Mouse (Mus musculus) hindbrain, embryonic 16.5 days (tissue): ENCODE data around the gene Mrps10. TPM values are rescaled to one million over a fixed set of nuclear protein-coding genes. Genes with fewer than 3 reads are reported as not detected.
"Not testable (repeated sequence)": the region's sequence is repeated elsewhere in the genome, so short reads cannot be mapped to it uniquely, and the experiment has no call there.

Experiments
- ATAC-seq: fragments of 200-750 bp; cut with Nextera tagmentation; 2 replicates; pipeline ENCODE4 v1.8.0; 2017; ENCODE audit warnings: moderate TSS enrichment, moderate library complexity
- H3K27ac ChIP-seq: fragments of 300-500 bp; sonication (generic); 2 replicates; pipeline ENCODE4 v1.5.1; 2014; ENCODE audit warnings: low read depth, mild to moderate bottlenecking, control low read depth, low read length, moderate library complexity
- H3K27me3 ChIP-seq: fragments of 300-500 bp; sonication (generic); replicated peaks from 2 replicates; pipeline ENCODE4 v1.6.1; 2014; ENCODE audit warnings: low read length; ENCODE audit not compliant: control insufficient read depth, insufficient read depth
- H3K36me3 ChIP-seq: fragments of 300-500 bp; sonication (generic); 2 replicates; pipeline ENCODE4 v1.6.1; 2014; ENCODE audit warnings: mild to moderate bottlenecking, low read length, moderate library complexity, mixed read lengths; ENCODE audit not compliant: control insufficient read depth, insufficient read depth
- H3K4me1 ChIP-seq: fragments of 300-500 bp; sonication (generic); 2 replicates; pipeline ENCODE4 v1.6.1; 2014; ENCODE audit warnings: low read depth, low read length; ENCODE audit not compliant: control insufficient read depth, insufficient read depth
- H3K4me2 ChIP-seq: fragments of 300-500 bp; sonication (generic); 2 replicates; pipeline ENCODE4 v1.6.1; 2014; ENCODE audit warnings: mild to moderate bottlenecking, low read length, control low read depth, moderate library complexity
- H3K4me3 ChIP-seq: fragments of 300-500 bp; sonication (generic); 2 replicates; pipeline ENCODE4 v1.5.1; 2014; ENCODE audit warnings: mild to moderate bottlenecking, low read length, control low read depth, moderate library complexity
- H3K9ac ChIP-seq: fragments of 300-500 bp; sonication (generic); 2 replicates; pipeline ENCODE4 v1.6.1; 2014; ENCODE audit warnings: low read depth, mild to moderate bottlenecking, control low read depth, low read length, moderate library complexity
- H3K9me3 ChIP-seq: fragments of 300-500 bp; sonication (generic); 2 replicates; pipeline ENCODE4 v1.6.1; 2014; ENCODE audit warnings: mild to moderate bottlenecking, low read length, moderate library complexity; ENCODE audit not compliant: control insufficient read depth
- WGBS: fragments of 180-500 bp; shearing (Covaris S2); extraction: QIAGEN DNeasy Blood & Tissue Kit; methylation state at CpG from one replicate; pipeline ENCODE4 v1.1.7; 2014; 5-methylcytosine and 5-hydroxymethylcytosine counted together
- polyA plus RNA-seq: library from polyadenylated mRNA; unstranded; fragments of >200 nt; fragmentation: Nextera tagmentation; extraction: Ambion mirVana; gene quantifications from 2 replicates; pipeline ENCODE4 v1.2.1, GENCODE M21; 2015

The Mrps10 gene
- polyA plus RNA-seq, 1 experiment from 2014 or later, result 67.0 TPM

- peaks cover 10% of the 10 kb centered on the region for H3K4me1 ChIP-seq
- peaks cover 13% of the 10 kb centered on the region for H3K27me3 ChIP-seq
- H3K4me2 ChIP-seq, result peak overlapping the region; percentile 52
- no peaks in the 10 kb centered on the region for H3K9me3 ChIP-seq
- peak overlapping the region; percentile 28 for H3K9ac ChIP-seq
- WGBS, result 23% methylated on average over 23 of the region's 24 CpGs
- no peaks in the 10 kb centered on the region for H3K36me3 ChIP-seq
- no peak for ATAC-seq
- H3K27ac ChIP-seq, result no peak overlapping the region
- peak overlapping the region; percentile 33 for H3K4me3 ChIP-seq
Observed at GRCm38 (mm10) chr17:47394223-47394869, 25.7 kb downstream of the Mrps10 start.

- Histone ChIP-seq H3K4me3 (peak overlapping the region; percentile 33), H3K9ac (peak overlapping the region; percentile 1; the same call in 1 of the 2 replicates), H3K36me3 (no peaks in the 10 kb centered on the region), H3K4me2 (peak overlapping the region; percentile 52), H3K9me3 (no peaks in the 10 kb centered on the region), H3K27ac (no peak overlapping the region), H3K27me3 (peaks cover 13% of the 10 kb centered on the region), H3K4me1 (peaks cover 10% of the 10 kb centered on the region)
- peak; percentile 60 for ATAC-seq
- 3% methylated on average over 16 of the region's 20 CpGs for WGBS
Observed at GRCm38 (mm10) chr17:47395376-47395913, 26.8 kb downstream of the Mrps10 start.

GRCm38 (mm10) chr17:47399091-47399490 is 30.4 kb downstream of the Mrps10 start:
- no peak overlapping the region for H3K27ac ChIP-seq

GRCm38 (mm10) chr17:47400451-47400850 is 31.8 kb downstream of the Mrps10 start, which contains the start of gene Guca1a:
Guca1a (minus strand) TSS chr17:47400584.
- Histone ChIP-seq H3K4me1 (peaks cover 2% of the 10 kb centered on the region), H3K27me3 (peaks cover 2% of the 10 kb centered on the region; the same call in 1 of the 2 replicates), H3K27ac (no peak within 1 kb of the TSS), H3K4me3 (no peak within 1 kb of the TSS), H3K4me2 (no peak within 1 kb of the TSS), H3K9ac (no peak within 1 kb of the TSS), H3K9me3 (no peaks in the 10 kb centered on the region), H3K36me3 (no peaks in the 10 kb centered on the region)
- 56% methylated on average over 10 of the region's 10 CpGs for WGBS
- no peak for ATAC-seq

More at GRCm38 (mm10) chr17:47399091-47399490, 30.4 kb downstream of the Mrps10 start:
- H3K9me3 ChIP-seq, result no peaks in the 10 kb centered on the region
- H3K4me2 ChIP-seq, result no peak overlapping the region
- H3K36me3 ChIP-seq, result no peaks in the 10 kb centered on the region
- peaks cover 10% of the 10 kb centered on the region for H3K4me1 ChIP-seq
- H3K4me3 ChIP-seq, result no peak overlapping the region
- no peak for ATAC-seq
- 83% methylated on average over 8 of the region's 8 CpGs for WGBS
- H3K27me3 ChIP-seq, result peaks cover 13% of the 10 kb centered on the region
- H3K9ac ChIP-seq, result no peak overlapping the region

GRCm38 (mm10) chr17:47407717-47408557 is 39.2 kb downstream of the Mrps10 start:
- Histone ChIP-seq H3K4me2 (no peak overlapping the region), H3K4me3 (no peak overlapping the region), H3K4me1 (peaks cover 3% of the 10 kb centered on the region; the same call in 1 of the 2 replicates), H3K9ac (no peak overlapping the region), H3K27ac (no peak overlapping the region), H3K27me3 (peaks cover 14% of the 10 kb centered on the region), H3K36me3 (no peaks in the 10 kb centered on the region), H3K9me3 (no peaks in the 10 kb centered on the region)
- WGBS, result 71% methylated on average over 10 of the region's 10 CpGs
- ATAC-seq, result no peak

- H3K27me3 ChIP-seq, result peaks cover 14% of the 10 kb centered on the region
- 0 out of 2 replicates have a peak, but pooled peaks have one; percentile 65 for ATAC-seq
Observed at GRCm38 (mm10) chr17:47408558-47408898, 39.8 kb downstream of the Mrps10 start.

GRCm38 (mm10) chr17:47409897-47410861 is 41.5 kb downstream of the Mrps10 start:
- WGBS, result 3% methylated on average over 74 of the region's 74 CpGs
- not testable (repeated sequence) for H3K36me3 ChIP-seq, H3K9me3 ChIP-seq, H3K27ac ChIP-seq, H3K4me1 ChIP-seq
- ATAC-seq, result peak; percentile 70
- Histone ChIP-seq H3K4me3 (peak overlapping the region; percentile 41), H3K27me3 (peaks cover 14% of the 10 kb centered on the region), H3K4me2 (peak overlapping the region; percentile 68), H3K9ac (peak overlapping the region; percentile 47)

More at GRCm38 (mm10) chr17:47408558-47408898, 39.8 kb downstream of the Mrps10 start:
- no peaks in the 10 kb centered on the region for H3K9me3 ChIP-seq
- H3K4me2 ChIP-seq, result no peak overlapping the region
- 24% methylated on average over 8 of the region's 8 CpGs for WGBS
- H3K27ac ChIP-seq, result no peak overlapping the region
- no peak overlapping the region for H3K9ac ChIP-seq
- no peaks in the 10 kb centered on the region for H3K36me3 ChIP-seq
- peaks cover 3% of the 10 kb centered on the region; the same call in 1 of the 2 replicates for H3K4me1 ChIP-seq
- no peak overlapping the region for H3K4me3 ChIP-seq

- H3K4me3 ChIP-seq, result no peak overlapping the region
- no peaks in the 10 kb centered on the region for H3K27me3 ChIP-seq
- H3K4me2 ChIP-seq, result no peak overlapping the region
- H3K9me3 ChIP-seq, result no peaks in the 10 kb centered on the region
- H3K4me1 ChIP-seq, result no peaks in the 10 kb centered on the region
- ATAC-seq, result no peak
- 79% methylated on average over 2 of the region's 2 CpGs for WGBS
- H3K36me3 ChIP-seq, result no peaks in the 10 kb centered on the region
- H3K27ac ChIP-seq, result no peak overlapping the region
- no peak overlapping the region for H3K9ac ChIP-seq
Observed at GRCm38 (mm10) chr17:47420195-47420594, 51.5 kb downstream of the Mrps10 start.
